Comparison of ENCODE assay signal across 10 mouse cellular contexts in the genomic region with DNA sequence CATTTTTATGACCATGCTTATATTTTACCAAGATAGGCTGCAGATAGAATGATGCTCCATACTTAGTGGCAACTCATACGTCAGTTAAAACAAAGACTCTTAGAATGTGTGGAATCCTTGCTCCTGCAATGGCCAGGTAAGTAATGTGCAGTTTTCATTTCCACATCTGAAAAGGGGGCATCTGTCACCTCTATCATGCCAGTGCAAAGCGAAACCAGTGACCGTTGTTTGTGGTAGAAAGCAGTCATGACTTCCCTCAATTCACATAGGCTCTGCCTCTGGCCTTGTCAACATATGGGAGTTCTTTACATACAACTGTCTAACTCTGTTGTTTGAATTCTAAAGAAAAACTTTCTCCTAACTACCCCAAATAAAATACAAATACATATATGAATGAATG. TPM values are rescaled to one million over a fixed set of nuclear protein-coding genes. Genes with fewer than 3 reads are reported as not detected.
A peak's percentile ranks its signal among the peaks of the same experiment; 100 is the strongest.
DNase-seq lines count a peak whose midpoint lies in the region; ATAC-seq and TF ChIP-seq lines count a peak whose summit lies in the region.
"Had no signal": no experiment of that assay in that cellular context is flagged by ENCODE, and none has a peak within 500 bp of the region (broad histone marks: within the 10 kb centered on the region; RNA-seq: fewer than 3 reads in every experiment).

No protein-coding gene starts in this region.

- no peak for DNase-seq in heart, postnatal 10 days
- DNase-seq in lung, embryonic 14.5 days, result no peak
- DNase-seq in lung, postnatal 0 days (ENCODE audit: low spot score), result no peak
- no peak for DNase-seq in liver, postnatal 0 days
- no peak for DNase-seq in urinary bladder, postnatal 25 days (ENCODE audit: low spot score)
- no peak for DNase-seq in left cerebral cortex, adult 9 months (ENCODE audit: low spot score in 2 of 2)
- DNase-seq: cerebellum, postnatal 36 days had no signal

- no peak for ATAC-seq in heart, embryonic 12.5 days (ENCODE audit: insufficient number of reproducible peaks, low FRiP score)
- no peak for ATAC-seq in lung, embryonic 14.5 days (ENCODE audit: insufficient read depth)
- no peak for ATAC-seq in lung, postnatal 0 days
- peak; percentile 13 for ATAC-seq in activated CD4-positive, CD25-positive, alpha-beta regulatory T cell, adult 4 months
- ATAC-seq in liver, postnatal 0 days, result no peak

- 61% methylated on average over 3 of the region's 3 CpGs for WGBS in heart, embryonic 12.5 days
- WGBS in lung, embryonic 14.5 days, result 82% methylated on average over 3 of the region's 3 CpGs
- WGBS in lung, postnatal 0 days, result 79% methylated on average over 3 of the region's 3 CpGs
- WGBS in liver, postnatal 0 days (ENCODE audit: insufficient replicate concordance), result 37% methylated on average over 3 of the region's 3 CpGs

- peaks cover 5% of the 10 kb centered on the region; the same call in 1 of the 2 replicates for H3K36me3 ChIP-seq in heart, embryonic 12.5 days
- H3K36me3 ChIP-seq in lung, embryonic 14.5 days (ENCODE audit: insufficient read depth), result no peaks in the 10 kb centered on the region
- no peaks in the 10 kb centered on the region for H3K36me3 ChIP-seq in lung, postnatal 0 days (ENCODE audit: insufficient read depth, low read length)
- H3K36me3 ChIP-seq in liver, postnatal 0 days (replicated peaks; ENCODE audit: insufficient read depth, low read length), result no peaks in the 10 kb centered on the region

- H3K9me3 ChIP-seq in heart, embryonic 12.5 days (replicated peaks), result peaks cover 5% of the 10 kb centered on the region; the same call in 1 of the 2 replicates
- no peaks in the 10 kb centered on the region; the same call in 1 of the 2 replicates for H3K9me3 ChIP-seq in lung, embryonic 14.5 days (ENCODE audit: low read depth, low read length)
- no peaks in the 10 kb centered on the region for H3K9me3 ChIP-seq in lung, postnatal 0 days (ENCODE audit: low read length)
- no peaks in the 10 kb centered on the region for H3K9me3 ChIP-seq in liver, postnatal 0 days (ENCODE audit: low read length)

- no peak for TF ChIP-seq EP300 in lung, postnatal 0 days (IDR thresholded peaks at IDR 0.05)
- TF ChIP-seq EP300 in liver, postnatal 0 days (IDR thresholded peaks at IDR 0.05; ENCODE audit: low read depth), result no peak

- peaks cover 17% of the 10 kb centered on the region; the same call in 1 of the 2 replicates for H3K4me1 ChIP-seq in heart, embryonic 12.5 days (replicated peaks)
- no peaks in the 10 kb centered on the region for H3K4me1 ChIP-seq in lung, embryonic 14.5 days (ENCODE audit: insufficient read depth)
- no peaks in the 10 kb centered on the region for H3K4me1 ChIP-seq in lung, postnatal 0 days (ENCODE audit: insufficient read depth, low read depth, low read length)
- peaks cover 15% of the 10 kb centered on the region for H3K4me1 ChIP-seq in liver, postnatal 0 days (ENCODE audit: insufficient read depth)

- peak overlapping the region; percentile 30 for H3K4me3 ChIP-seq in heart, embryonic 12.5 days
- no peak overlapping the region for H3K4me3 ChIP-seq in lung, embryonic 14.5 days (ENCODE audit: low read depth, low read length)
- H3K4me3 ChIP-seq in lung, postnatal 0 days (ENCODE audit: low read depth, low read length), result no peak overlapping the region
- H3K4me3 ChIP-seq in liver, postnatal 0 days (ENCODE audit: low read depth, low read length), result peak overlapping the region; percentile 42

- H3K27me3 ChIP-seq in heart, embryonic 12.5 days (replicated peaks), result no peaks in the 10 kb centered on the region
- H3K27me3 ChIP-seq in lung, embryonic 14.5 days (ENCODE audit: insufficient read depth, low read length), result no peaks in the 10 kb centered on the region
- no peaks in the 10 kb centered on the region for H3K27me3 ChIP-seq in lung, postnatal 0 days (replicated peaks; ENCODE audit: insufficient read depth, low read length)
- H3K27me3 ChIP-seq in liver, postnatal 0 days (ENCODE audit: insufficient read depth, low read length), result no peaks in the 10 kb centered on the region

- H3K9ac ChIP-seq in heart, embryonic 12.5 days, result 0 out of 2 replicates have a peak overlapping the region, but pooled peaks have one; percentile 21
- no peak overlapping the region for H3K9ac ChIP-seq in lung, embryonic 14.5 days
- no peak overlapping the region for H3K9ac ChIP-seq in lung, postnatal 0 days (replicated peaks; ENCODE audit: low read depth)
- peak overlapping the region; percentile 21; the same call in 1 of the 2 replicates for H3K9ac ChIP-seq in liver, postnatal 0 days (replicated peaks)
- H3K9ac ChIP-seq: hindbrain, embryonic 14.5 days had no signal

- no peak overlapping the region for H3K27ac ChIP-seq in heart, embryonic 12.5 days (ENCODE audit: poor library complexity, severe bottlenecking)
- no peak overlapping the region for H3K27ac ChIP-seq in lung, embryonic 14.5 days (ENCODE audit: low read depth)
- no peak overlapping the region for H3K27ac ChIP-seq in lung, postnatal 0 days (ENCODE audit: low read length)
- H3K27ac ChIP-seq in liver, postnatal 0 days (ENCODE audit: low read depth), result peak overlapping the region; percentile 39; the same call in 1 of the 2 replicates
- H3K27ac ChIP-seq: hindbrain, embryonic 14.5 days had no signal

- H3K4me2 ChIP-seq in heart, embryonic 12.5 days, result peak overlapping the region; percentile 60
- H3K4me2 ChIP-seq in lung, embryonic 14.5 days, result peak overlapping the region; percentile 27; the same call in 1 of the 2 replicates
- H3K4me2 ChIP-seq in lung, postnatal 0 days (replicated peaks; ENCODE audit: low read depth, low read length), result no peak overlapping the region
- H3K4me2 ChIP-seq in liver, postnatal 0 days (ENCODE audit: low read depth, low read length), result peak overlapping the region; percentile 68
- H3K4me2 ChIP-seq: hindbrain, embryonic 14.5 days had no signal

- TF ChIP-seq CTCF in lung, embryonic 14.5 days (IDR thresholded peaks at IDR 0.05; ENCODE audit: low read depth), result no peak
- no peak for TF ChIP-seq CTCF in lung, postnatal 0 days (IDR thresholded peaks at IDR 0.05)
- no peak for TF ChIP-seq CTCF in liver, postnatal 0 days (IDR thresholded peaks at IDR 0.05; ENCODE audit: low read depth)

- intact Hi-C loops in heart, postnatal 10 days (cut with DNase I), result loop anchor here (5.0 kb wide), 1 partner anchor 116 kb away; a partner anchor contains a TSS

RNA-seq across cellular contexts. Expression of a gene that starts 1.8 kb away (rescaled TPM):
- polyA plus RNA-seq in heart, embryonic 12.5 days (2016; fragmentation: Nextera tagmentation; extraction: Ambion mirVana), result 30.0 and 32.5 TPM in 2 replicates
- total RNA-seq in heart, postnatal 10 days (2021), result 10 to 100 TPM in 1 of 2 experiments, 1 to 10 TPM in 1; 8.8 to 12.0 TPM
- polyA plus RNA-seq in lung, embryonic 14.5 days (2014; fragmentation: Nextera tagmentation; extraction: Ambion mirVana), result 15.4 and 17.0 TPM in 2 replicates
- polyA plus RNA-seq in lung, postnatal 0 days (2015; fragmentation: Nextera tagmentation; extraction: Ambion mirVana), result 7.7 and 10.0 TPM in 2 replicates
- 100 to 1,000 TPM; 231 to 315 TPM for polyA plus RNA-seq in activated CD4-positive, CD25-positive, alpha-beta regulatory T cell, adult 4 months (2017; shearing (Covaris generic))
- 17.1 and 17.2 TPM in 2 replicates for polyA plus RNA-seq in liver, postnatal 0 days (2015; fragmentation: Nextera tagmentation; extraction: Ambion mirVana)

Comparison
In these comparisons a context has a peak if more than half of its experiments do, and no peak if none do; other contexts are left out.
1. H3K4me3 ChIP-seq: peak in heart, embryonic 12.5 days (single experiment) and liver, postnatal 0 days (single experiment); none in lung, embryonic 14.5 days (single experiment) and lung, postnatal 0 days (single experiment).
2. H3K9ac ChIP-seq: peak in heart, embryonic 12.5 days (single experiment) and liver, postnatal 0 days (single experiment); none in lung, embryonic 14.5 days (single experiment) and lung, postnatal 0 days (single experiment).